Mouse (Mus musculus): ENCODE measurements around the gene Nup50.

- TF ChIP-seq CTCF (IDR thresholded peaks at IDR 0.05; ENCODE audit: low read depth) (no peak), EP300 (IDR thresholded peaks at IDR 0.05; ENCODE audit: low read depth) (no peak)
Measured at GRCm38 (mm10) chr15:84989771-84990170, 66.6 kb downstream of the Nup50 start.
